Mouse (Mus musculus): Measurements from ENCODE around the gene Polr2a.
A peak's percentile ranks its signal among the peaks of the same experiment; 100 is the strongest.

Polr2a gene

GRCm38 (mm10) chr11:69758478-69758970, at the start of gene Polr2a:
Gene Polr2a (minus strand): TSS chr11:69758637.
- peak; percentile 99 to 100 for DNase-seq (ENCODE audit: low read depth in 2 of 2, low spot score in 2 of 2)

DNA sequence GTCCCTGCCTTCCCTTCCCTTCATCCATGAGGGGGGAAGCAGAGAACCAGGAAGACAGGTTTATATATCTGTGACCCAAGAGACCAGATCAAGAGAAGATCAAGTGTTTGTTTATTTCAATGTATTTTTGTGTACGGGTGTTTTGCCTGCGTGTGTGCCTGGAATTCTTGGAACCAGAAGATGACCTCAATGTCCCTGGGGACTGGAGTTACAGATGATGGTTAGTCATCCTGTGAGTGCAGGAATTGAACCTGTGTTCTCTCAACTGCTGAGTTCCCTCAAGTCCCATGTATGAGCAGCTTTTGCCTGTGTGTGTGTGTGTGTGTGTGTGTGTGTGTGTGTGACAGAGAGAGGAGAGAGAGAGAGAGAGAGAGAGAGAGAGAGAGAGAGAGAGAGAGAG, 49.2 kb upstream of the Polr2a start:
- DNase-seq (ENCODE audit: low read depth in 2 of 2, low spot score in 2 of 2), result no peak

DNA sequence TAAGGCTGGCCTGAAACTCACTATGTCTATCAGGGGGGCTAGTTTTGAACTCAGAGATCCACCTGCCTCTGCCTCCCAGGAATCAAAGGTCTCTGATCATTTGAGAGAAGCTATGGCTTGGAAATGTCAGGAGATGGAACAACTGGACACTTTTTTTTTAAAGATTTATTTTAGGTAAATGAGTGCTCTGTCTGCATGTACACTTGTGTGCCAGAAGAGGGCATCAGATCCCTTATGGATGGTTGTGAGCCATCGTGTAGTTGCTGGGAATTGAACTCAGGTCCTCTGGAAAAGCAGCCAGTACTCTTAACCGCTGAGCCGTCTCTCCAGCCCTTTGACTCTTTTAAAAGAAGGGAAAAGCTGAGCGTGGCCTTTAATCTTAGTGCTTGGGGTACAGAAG, 47.9 kb upstream of the Polr2a start:
- no peak for DNase-seq (ENCODE audit: low read depth in 2 of 2, low spot score in 2 of 2)

DNA sequence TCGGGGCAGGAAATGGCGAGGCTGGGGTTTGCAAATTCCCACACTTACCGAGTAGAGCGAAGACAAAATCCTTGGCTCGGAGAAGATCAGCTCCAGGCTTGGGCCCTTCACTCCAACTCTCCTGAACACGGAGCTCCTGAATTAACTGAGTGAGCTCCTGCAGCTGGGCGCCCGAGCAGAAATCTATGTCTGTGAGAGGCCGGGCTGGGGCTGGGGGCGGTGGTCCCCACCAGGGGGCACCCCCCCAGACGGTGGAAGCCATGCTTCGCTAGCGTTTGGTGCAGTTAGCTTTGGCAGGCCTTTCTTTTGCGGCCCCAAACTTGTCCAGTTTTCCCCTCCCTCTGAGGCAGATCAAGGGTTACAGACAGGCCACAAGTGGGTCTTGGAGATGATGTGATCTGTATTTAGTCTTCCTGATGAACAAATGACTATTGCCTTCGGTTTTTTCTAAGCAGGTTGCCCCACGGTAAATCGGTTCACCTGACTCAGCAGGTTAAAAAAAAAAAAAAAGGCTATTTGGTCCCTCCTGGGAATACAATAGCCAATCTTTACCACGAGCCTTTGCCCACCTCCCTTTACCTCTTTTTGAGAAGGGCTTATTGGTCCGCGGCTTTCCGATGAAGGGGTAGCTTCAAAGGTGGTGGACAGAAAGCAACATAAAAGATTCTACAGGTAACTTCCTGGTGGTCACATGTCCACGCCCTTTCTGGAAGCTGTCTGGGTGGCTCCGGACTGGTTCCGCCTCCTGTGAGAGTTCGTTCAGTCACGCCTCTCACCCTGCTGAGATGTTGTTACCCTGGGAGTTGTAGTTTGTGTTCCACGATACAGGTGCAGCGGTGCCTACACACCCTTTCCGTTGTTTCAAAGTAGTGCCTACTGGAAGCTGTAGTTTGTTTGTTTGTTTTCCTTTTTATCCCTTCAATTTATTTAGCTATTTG, 46.8 kb upstream of the Polr2a start, which contains the start of gene Tmem102:
Gene Tmem102, minus strand, starts transcription at position 653 of the 938 bp plus-strand sequence.
- no peak for DNase-seq (ENCODE audit: low read depth in 2 of 2, low spot score in 2 of 2)

DNA sequence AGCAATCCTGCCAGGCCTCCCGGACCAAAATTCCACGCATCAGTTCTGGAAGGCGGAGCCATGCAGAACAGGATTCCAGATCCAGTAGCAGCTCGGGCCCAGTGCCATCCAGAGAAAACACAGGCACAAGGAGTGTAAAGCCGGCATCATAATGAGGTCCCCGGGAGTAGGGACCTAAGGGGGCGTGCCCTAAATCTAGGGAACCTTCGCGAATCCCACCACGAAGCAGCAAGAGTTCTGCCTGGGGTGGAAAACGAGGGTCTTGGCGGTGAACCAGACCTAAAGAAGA, 46.2 kb upstream of the Polr2a start:
- no peak for DNase-seq (ENCODE audit: low read depth in 2 of 2, low spot score in 2 of 2)

DNA sequence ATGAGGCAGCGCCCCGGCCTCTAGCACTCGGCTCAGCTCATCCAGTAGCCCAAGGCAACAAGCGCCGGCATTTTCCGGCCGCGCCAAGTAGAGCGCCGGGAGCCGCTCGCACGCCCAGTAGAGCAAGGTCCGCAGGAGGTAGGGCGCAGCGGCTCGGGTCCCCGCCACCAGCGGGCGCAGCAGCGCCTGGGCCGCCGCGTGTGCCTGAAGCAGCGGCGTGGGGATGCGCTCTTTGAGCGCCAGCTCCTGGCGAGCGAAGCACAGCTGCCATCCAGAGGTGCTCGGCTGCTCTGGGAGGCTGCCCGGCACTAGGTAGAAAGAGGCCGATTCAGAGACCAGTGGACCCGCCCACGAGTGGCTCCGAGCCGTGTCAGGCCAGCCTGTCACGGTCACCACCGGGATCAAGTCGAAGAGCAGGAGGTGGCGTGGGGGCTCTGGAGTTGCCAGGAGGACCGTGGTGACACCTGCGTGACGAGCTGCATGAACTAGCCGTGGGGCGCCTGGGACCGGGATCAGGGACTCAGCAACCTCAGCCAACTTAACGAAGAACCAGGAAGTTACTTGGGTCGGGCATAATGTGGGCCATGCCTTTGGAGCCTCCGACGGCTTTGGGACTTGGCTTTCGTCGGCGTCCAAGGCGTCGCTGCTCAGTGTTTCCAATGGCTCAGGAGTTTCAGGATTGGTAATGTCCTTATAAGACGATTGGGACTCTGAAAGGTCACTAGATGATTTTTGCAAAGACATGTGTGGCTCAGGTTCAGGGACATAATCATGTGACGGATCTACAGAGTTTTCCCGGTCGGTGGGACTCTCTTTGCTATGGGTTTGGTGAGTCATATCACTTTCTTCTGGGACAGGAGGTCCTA, 45.6 kb upstream of the Polr2a start:
- DNase-seq (ENCODE audit: low read depth in 2 of 2, low spot score in 2 of 2), result peak; percentile 52 to 65

- no peak for DNase-seq (ENCODE audit: low read depth in 2 of 2, low spot score in 2 of 2)
Observed at GRCm38 (mm10) chr11:69803328-69803727, 44.9 kb upstream of the Polr2a start.

DNA sequence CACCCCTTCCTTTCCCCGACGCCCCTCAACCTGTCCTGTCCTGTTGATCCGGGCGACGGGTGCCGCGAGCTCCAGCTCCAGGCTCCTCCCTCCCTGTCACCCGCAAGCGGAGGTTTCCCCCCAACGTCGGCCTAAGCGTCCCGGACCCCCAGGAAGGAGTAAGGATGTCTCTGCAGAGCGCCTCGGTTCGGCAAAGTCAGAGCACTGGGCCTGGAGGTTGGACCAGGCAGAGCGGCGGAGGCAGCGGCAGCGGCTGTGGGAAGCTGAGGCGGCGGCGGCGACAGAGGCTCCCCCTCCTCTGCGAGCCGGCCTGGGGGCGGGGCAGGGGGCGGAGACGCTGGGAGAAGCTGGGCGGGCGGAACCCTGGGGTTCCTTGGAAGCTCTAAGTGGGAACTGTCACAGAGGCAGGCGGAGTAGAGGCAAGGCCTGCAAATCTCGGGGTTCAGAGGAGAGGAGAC, 44.2 kb upstream of the Polr2a start:
- peak; percentile 28 to 48 for DNase-seq (ENCODE audit: low read depth in 2 of 2, low spot score in 2 of 2)

DNA sequence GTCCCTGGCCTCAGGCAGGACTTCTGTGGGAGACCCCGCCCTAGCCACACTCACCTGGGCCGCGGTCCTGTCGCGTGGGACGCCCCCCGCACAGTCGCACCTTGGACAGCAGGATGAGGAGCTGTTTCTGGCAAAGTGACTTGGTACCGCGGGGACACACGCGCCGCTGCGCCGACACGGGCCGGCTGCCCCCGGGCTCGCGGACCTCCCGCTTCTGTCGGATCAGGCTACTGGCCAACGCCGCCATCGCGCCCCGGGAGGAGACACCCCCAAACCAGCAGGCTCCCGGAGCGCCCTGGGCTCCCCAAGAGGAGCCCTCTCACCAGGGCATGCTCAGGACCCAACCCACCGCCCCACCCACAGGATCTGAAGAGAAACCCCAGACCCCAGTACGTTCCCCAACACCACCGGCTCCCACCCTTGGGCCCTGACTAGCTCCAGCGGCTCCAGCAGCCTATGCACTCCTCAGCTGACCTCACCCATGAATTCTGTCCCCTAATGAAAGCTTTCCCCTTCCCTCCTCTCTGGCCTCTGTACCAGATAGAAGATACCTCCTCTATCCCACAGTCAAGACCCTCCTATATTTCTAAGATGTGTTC, 43.0 kb upstream of the Polr2a start, which contains the start of gene Fgf11:
Gene Fgf11, minus strand, starts transcription at position 479 of the 599 bp plus-strand sequence.
- DNase-seq (ENCODE audit: low read depth in 2 of 2, low spot score in 2 of 2), result no peak

- no peak for DNase-seq (ENCODE audit: low read depth in 2 of 2, low spot score in 2 of 2)
Observed at GRCm38 (mm10) chr11:69800392-69801197, 42.2 kb upstream of the Polr2a start.

DNA sequence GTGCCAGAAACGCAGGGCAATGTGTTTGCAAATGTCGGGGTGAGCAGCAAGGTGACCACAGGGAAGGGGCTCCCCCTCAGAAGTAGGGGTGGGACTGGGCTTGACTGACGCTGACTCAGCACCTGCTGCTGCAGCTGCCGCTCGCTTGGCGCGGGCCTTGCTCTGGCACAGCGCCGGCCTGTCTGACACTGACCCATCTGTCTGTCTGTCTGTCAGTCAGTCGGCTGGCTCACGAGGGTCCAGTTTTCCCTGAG, 41.6 kb upstream of the Polr2a start:
- DNase-seq (ENCODE audit: low read depth in 2 of 2, low spot score in 2 of 2), result no peak

GRCm38 (mm10) chr11:69799394-69800137, 41.1 kb upstream of the Polr2a start:
- no peak for DNase-seq (ENCODE audit: low read depth in 2 of 2, low spot score in 2 of 2)

DNA sequence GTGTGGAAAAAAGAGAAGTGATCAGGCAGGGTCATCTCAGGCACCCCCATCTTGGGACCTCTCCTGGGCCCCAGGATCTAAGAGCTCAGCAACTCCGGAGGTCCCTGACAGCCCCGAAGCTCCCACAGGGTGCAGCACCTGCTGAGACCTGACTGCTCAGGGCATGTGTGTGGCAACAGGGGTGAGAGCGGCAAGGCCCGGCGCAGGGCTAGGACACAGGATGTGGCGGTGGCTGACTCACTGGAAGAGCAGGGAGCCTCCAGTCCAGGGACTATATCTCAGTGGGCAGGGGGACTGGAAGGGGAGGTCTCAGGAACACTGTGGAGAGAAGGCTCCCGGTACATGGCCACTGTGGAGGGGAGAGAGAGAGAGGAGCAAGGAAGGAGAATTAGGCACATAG, 39.5 kb upstream of the Polr2a start:
- DNase-seq (ENCODE audit: low read depth in 2 of 2, low spot score in 2 of 2), result no peak

GRCm38 (mm10) chr11:69795983-69796435, 37.6 kb upstream of the Polr2a start:
- DNase-seq (ENCODE audit: low read depth in 2 of 2, low spot score in 2 of 2), result no peak

GRCm38 (mm10) chr11:69795168-69795982, 36.9 kb upstream of the Polr2a start, which contains the start of gene Chrnb1:
Gene Chrnb1 (minus strand): TSS chr11:69795943.
- DNase-seq (ENCODE audit: low read depth in 2 of 2, low spot score in 2 of 2), result peak; percentile 79 to 80

DNA sequence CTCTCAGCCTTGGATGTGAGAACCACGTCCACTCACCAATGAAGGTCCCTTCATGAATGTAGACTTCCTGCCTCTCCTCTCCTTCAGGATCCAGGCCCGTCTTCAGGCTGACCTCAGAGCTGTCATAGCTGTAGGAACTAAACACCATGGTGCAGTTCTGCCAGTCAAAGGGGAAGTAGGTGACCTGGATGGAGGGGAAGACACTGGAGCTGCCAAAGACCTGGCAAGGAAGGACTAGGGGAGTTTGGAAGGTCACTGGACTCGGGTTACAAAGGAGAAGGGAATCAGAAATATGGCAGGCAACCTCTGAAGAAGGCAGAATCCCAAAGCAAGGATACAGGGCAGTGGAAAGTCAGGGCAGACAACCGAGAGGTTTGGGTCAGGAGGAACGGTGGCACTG, 35.0 kb upstream of the Polr2a start:
- no peak for DNase-seq (ENCODE audit: low read depth in 2 of 2, low spot score in 2 of 2)

GRCm38 (mm10) chr11:69791420-69791819, 33.0 kb upstream of the Polr2a start:
- DNase-seq (ENCODE audit: low read depth in 2 of 2, low spot score in 2 of 2), result no peak

DNA sequence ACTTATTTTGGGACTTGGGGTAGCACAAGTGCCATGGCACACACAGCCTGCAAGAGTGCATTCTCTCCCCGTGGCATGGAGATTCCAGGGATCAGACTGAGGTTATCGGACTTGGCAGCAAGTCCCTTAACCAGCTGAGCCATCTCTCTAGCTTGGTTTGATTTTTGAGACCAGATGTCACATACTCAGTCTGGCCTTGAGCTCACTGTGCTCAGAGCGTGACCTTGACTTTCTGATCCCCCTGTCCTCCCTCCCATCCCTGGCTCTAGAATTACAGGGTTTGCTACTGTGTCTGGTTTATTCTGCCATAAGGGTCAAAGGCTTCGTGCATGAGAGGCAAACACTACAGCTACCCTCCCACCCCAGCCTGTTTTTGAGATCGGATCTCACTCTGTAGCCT, 31.0 kb upstream of the Polr2a start:
- DNase-seq (ENCODE audit: low read depth in 2 of 2, low spot score in 2 of 2), result no peak

DNA sequence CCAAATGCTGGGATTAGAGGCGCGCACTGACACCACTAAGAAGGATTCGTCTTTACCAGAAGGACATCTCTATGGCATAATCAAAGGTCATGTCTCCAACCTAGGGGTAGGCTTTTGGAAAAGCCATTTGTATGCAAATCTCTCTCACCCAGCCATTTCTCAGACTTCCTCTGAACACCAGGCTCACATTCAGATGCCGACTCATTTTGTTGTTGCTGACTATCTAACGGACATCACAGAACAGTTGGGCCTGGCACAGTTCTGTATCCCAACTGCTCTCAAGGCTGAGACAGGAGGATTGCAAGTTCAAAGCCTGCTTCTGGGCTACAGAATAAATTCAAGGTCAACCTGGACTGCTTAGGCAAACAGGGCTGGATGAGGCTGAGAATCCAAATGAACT, 28.9 kb upstream of the Polr2a start:
- DNase-seq (ENCODE audit: low read depth in 2 of 2, low spot score in 2 of 2), result no peak

Data from CD8-positive naive resting alpha-beta T cell, adult 2 months (primary cell).